Mouse (Mus musculus): ENCODE data around the gene Bbs9. TPM values are rescaled to one million over a fixed set of nuclear protein-coding genes. Genes with fewer than 3 reads are reported as not detected.

Bbs9 gene
- total RNA-seq, 1 experiment from 2014 or later, result 41.6 TPM

DNA sequence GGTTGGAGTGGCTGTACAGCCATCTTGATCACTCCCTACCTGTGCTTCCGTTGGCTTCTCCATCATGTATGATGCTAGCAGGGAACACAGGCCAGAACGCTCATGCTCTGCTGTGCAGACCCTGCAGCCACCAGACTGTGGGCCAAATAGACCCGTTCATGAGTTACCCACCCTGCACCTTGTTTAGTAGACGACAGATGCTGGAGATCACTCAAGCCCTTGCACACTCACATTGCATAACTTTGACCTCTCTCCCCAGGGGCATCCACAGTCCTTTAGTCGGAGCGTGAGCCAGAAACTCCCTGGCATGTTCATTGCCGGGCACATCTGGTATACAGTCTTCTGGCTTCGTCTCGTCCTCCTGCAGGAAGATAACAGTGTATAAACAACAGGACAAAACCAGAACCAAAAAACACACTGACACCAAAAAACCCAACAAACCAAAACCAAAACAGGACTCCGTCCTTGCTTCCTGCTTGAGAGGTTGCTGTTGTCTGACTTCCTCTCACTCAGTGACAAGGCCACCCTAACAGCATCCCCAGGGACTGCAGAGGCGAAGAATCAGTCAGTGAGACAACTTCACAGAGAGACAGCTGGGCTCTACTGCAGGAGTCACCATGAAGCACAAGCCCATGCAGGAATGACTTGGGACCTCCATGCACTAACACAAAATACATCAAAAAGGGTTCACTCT lies 18.2 kb upstream of the Bbs9 start:
- ATAC-seq (replicated peaks in 1 of 2; ENCODE audit: insufficient read depth in 1 of 2, low FRiP score in 2 of 2, low TSS enrichment in 1 of 2, low read depth in 1 of 2, poor library complexity in 2 of 2, severe bottlenecking in 2 of 2), result no peak

DNA sequence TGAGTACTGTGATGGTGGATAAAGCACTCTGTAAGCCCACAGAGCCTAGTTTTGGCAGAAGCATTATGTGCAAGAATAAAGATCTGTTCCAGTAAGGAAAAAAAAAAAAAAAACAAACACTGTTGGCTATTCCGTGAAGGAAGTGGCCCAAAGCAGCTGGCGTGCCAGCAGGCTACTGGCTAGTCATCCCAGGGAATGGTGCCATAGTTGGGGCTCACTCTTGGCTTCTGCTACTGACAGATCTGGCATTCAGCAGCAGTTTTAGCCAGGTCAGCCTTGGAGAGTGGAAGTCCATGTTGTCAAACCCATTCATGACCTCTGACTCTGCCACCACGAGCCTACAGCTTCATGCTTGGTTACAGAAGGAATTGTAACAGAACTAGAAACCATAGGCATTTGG lies 13.6 kb upstream of the Bbs9 start:
- ATAC-seq (replicated peaks in 1 of 2; ENCODE audit: insufficient read depth in 1 of 2, low FRiP score in 2 of 2, low TSS enrichment in 1 of 2, low read depth in 1 of 2, poor library complexity in 2 of 2, severe bottlenecking in 2 of 2), result no peak

DNA sequence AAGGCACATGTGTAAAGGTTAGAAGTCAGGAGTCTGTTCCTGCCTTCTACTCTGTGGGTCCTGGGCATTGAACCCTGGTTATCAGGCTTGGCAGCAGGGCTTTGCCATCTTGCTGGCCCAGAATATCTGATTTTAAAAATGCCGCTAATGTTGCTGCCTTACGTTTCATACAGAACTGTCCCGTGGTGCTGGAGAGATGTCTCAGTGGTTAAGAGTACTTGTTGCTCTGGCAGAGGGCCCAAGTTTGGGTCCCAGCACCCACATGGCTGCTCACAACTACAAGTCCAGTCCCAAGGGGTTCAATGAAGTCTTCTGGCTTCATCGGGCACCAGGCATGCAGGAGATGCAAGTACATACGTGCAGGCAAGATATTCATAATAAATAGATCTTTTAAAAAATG lies 9.3 kb upstream of the Bbs9 start:
- no peak for ATAC-seq (replicated peaks in 1 of 2; ENCODE audit: insufficient read depth in 1 of 2, low FRiP score in 2 of 2, low TSS enrichment in 1 of 2, low read depth in 1 of 2, poor library complexity in 2 of 2, severe bottlenecking in 2 of 2)

GRCm38 (mm10) chr9:22467371-22468169 lies 7.9 kb upstream of the Bbs9 start:
- peak; percentile 63 to 67 for ATAC-seq (replicated peaks in 1 of 2; ENCODE audit: insufficient read depth in 1 of 2, low FRiP score in 2 of 2, low TSS enrichment in 1 of 2, low read depth in 1 of 2, poor library complexity in 2 of 2, severe bottlenecking in 2 of 2)

GRCm38 (mm10) chr9:22468170-22468898 lies 7.2 kb upstream of the Bbs9 start:
- ATAC-seq (replicated peaks in 1 of 2; ENCODE audit: insufficient read depth in 1 of 2, low FRiP score in 2 of 2, low TSS enrichment in 1 of 2, low read depth in 1 of 2, poor library complexity in 2 of 2, severe bottlenecking in 2 of 2), result peak; percentile 64 to 86

- no peak for ATAC-seq (replicated peaks in 1 of 2; ENCODE audit: insufficient read depth in 1 of 2, low FRiP score in 2 of 2, low TSS enrichment in 1 of 2, low read depth in 1 of 2, poor library complexity in 2 of 2, severe bottlenecking in 2 of 2)
Measured at GRCm38 (mm10) chr9:22468899-22469259, 6.6 kb upstream of the Bbs9 start.

GRCm38 (mm10) chr9:22469643-22470042 lies 5.9 kb upstream of the Bbs9 start, which contains the start of gene Rp9:
Rp9 (minus strand) TSS chr9:22469743.
- no peak for ATAC-seq (replicated peaks in 1 of 2; ENCODE audit: insufficient read depth in 1 of 2, low FRiP score in 2 of 2, low TSS enrichment in 1 of 2, low read depth in 1 of 2, poor library complexity in 2 of 2, severe bottlenecking in 2 of 2)

GRCm38 (mm10) chr9:22476265-22476664 lies 750 bp downstream of the Bbs9 start:
- ATAC-seq (replicated peaks in 1 of 2; ENCODE audit: insufficient read depth in 1 of 2, low FRiP score in 2 of 2, low TSS enrichment in 1 of 2, low read depth in 1 of 2, poor library complexity in 2 of 2, severe bottlenecking in 2 of 2), result peak in 1 of 2 experiments; percentile 18; a peak in 1 of 4 replicates

DNA sequence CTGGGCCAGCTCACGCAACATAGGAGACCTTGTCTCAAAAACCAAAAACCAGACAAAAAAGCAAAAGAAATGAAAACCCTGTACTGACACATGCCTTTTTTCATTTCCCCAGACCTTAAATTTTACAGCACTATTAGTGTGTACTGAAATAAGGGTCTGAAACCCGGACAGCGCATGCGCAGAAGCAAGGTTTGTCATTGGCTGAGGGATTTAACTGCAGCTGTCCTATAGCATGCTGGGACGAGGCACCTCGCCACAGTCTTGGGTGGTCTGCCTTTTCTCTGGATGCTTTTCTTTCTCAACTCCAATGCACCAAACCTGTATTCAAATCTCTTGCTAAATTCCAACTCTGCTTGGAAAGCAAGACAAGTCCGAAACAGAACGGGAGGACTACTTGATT lies 3.4 kb downstream of the Bbs9 start:
- ATAC-seq (replicated peaks in 1 of 2; ENCODE audit: insufficient read depth in 1 of 2, low FRiP score in 2 of 2, low TSS enrichment in 1 of 2, low read depth in 1 of 2, poor library complexity in 2 of 2, severe bottlenecking in 2 of 2), result no peak

DNA sequence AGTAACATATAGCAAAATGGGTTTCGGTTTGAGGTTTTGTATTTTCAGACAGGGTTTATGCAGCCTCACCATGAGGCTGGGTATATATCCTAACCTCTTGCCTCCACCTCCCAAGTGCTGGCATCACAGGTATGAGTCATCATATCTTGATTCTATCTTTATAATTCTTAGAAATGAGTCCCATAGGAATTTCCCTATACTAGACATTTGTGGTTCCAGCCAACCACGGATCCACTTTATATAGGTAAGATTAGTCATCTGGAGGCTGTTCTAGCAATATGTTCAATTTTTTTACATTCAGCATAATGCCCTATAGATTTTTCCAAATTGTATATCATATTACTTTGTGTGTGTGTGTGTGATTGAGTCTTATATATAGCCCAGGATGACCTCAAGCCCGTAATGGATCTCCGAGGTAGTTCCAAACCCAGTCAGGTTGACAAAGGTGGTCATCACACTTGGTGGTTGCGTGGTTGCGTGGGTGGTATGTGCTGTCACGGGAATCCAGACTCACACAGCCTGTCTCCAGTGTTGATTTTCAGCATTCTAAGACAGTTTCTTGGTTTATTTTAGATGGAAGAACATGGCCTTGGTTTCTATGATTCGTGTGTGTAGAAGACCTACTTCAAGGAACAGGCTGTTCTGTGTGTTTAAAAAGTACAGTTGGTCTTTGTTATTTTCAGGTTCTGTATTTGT lies 8.5 kb downstream of the Bbs9 start:
- ATAC-seq (replicated peaks in 1 of 2; ENCODE audit: insufficient read depth in 1 of 2, low FRiP score in 2 of 2, low TSS enrichment in 1 of 2, low read depth in 1 of 2, poor library complexity in 2 of 2, severe bottlenecking in 2 of 2), result no peak

DNA sequence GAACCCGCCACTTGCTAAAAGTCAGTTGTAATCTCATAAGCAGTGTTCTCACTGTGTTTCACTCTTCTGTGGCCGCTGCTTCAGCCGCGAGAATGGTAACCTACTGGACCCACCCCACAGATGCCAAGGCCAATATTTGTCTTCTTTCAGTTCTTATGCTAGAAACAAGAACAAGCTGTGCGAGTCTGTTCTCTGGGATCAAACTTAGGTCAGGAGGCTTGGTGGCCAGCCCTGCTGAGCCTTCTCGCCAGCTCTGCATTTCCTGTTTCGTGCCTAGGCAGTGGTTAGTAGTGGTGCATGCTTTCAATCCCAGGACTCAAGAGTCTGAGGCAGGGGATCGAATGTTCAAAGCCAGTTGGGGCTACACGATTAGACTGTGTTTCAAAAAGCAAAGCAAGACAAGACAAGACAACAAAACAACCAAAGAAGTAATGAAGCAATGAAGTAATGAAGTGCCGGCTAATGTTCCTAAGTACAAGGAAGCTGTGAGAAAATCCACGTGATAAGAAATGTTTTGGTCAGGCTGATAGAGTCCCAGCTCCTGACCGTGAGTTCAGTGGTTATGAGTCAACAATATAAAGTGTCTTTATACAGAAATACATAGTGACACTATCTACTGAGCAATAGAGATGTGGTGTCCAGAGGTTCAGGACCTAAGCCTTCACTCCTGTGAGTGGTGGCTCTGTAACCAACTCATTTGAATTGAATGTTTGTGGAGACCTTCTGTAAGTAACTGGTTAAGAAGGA lies 9.2 kb downstream of the Bbs9 start:
- ATAC-seq (replicated peaks in 1 of 2; ENCODE audit: insufficient read depth in 1 of 2, low FRiP score in 2 of 2, low TSS enrichment in 1 of 2, low read depth in 1 of 2, poor library complexity in 2 of 2, severe bottlenecking in 2 of 2), result no peak

- no peak for ATAC-seq (replicated peaks in 1 of 2; ENCODE audit: insufficient read depth in 1 of 2, low FRiP score in 2 of 2, low TSS enrichment in 1 of 2, low read depth in 1 of 2, poor library complexity in 2 of 2, severe bottlenecking in 2 of 2)
Measured at GRCm38 (mm10) chr9:22486211-22486610, 10.7 kb downstream of the Bbs9 start.

DNA sequence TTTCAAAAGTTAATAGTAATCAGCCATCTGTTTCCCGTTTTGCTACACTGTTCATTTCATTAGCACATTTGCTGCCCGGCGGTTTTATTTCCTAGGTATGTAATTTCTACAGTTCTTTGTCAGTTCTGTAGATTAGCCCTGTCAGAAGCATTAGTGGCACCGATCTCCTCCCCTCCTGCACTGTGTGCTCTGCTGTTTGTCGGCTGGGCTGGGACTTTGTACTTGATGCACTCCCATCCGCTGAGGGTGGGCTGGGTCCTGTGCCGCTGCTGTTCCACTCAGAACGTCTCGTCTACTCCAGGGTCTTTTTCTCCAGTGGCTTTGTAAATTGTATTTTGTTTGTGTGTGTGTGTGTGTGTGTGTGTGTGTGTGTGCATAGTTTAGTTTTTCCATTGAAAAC lies 13.4 kb downstream of the Bbs9 start:
- ATAC-seq (replicated peaks in 1 of 2; ENCODE audit: insufficient read depth in 1 of 2, low FRiP score in 2 of 2, low TSS enrichment in 1 of 2, low read depth in 1 of 2, poor library complexity in 2 of 2, severe bottlenecking in 2 of 2), result no peak

GRCm38 (mm10) chr9:22494203-22494807 lies 18.8 kb downstream of the Bbs9 start:
- no peak; a peak in 1 of 4 replicates for ATAC-seq (replicated peaks in 1 of 2; ENCODE audit: insufficient read depth in 1 of 2, low FRiP score in 2 of 2, low TSS enrichment in 1 of 2, low read depth in 1 of 2, poor library complexity in 2 of 2, severe bottlenecking in 2 of 2)

DNA sequence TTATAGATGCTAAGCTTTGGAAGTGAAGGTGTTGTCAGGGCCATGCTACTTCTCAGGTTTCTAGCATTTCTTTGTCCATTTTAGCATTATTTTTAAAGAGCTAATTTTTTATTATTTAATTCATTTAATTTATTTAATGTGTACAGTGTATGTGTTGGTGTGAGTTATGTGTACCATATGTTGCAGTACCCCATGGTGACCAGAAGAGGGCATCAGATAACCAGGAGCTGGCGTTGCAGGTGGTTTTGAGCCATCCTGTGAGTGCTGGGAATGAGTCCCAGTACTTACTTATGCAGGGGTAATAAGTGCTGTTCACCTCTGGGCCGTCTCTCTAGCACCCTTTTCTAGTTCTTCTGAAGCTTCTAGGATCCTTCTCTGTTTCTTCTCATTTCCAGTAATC lies 19.6 kb downstream of the Bbs9 start:
- ATAC-seq (replicated peaks in 1 of 2; ENCODE audit: insufficient read depth in 1 of 2, low FRiP score in 2 of 2, low TSS enrichment in 1 of 2, low read depth in 1 of 2, poor library complexity in 2 of 2, severe bottlenecking in 2 of 2), result no peak

- ATAC-seq (replicated peaks in 1 of 2; ENCODE audit: insufficient read depth in 1 of 2, low FRiP score in 2 of 2, low TSS enrichment in 1 of 2, low read depth in 1 of 2, poor library complexity in 2 of 2, severe bottlenecking in 2 of 2), result no peak
Measured at GRCm38 (mm10) chr9:22497021-22497767, 21.7 kb downstream of the Bbs9 start.

Data from hematopoietic stem cell, adult 5-6 weeks (primary cell).